Mouse (Mus musculus) retina, postnatal 1 day (tissue): ENCODE results near the gene Ear6.
"Not testable (repeated sequence)": the region's sequence is repeated elsewhere in the genome, so short reads cannot be mapped to it uniquely, and the experiment has no call there.

Experiments
- DNase-seq: peaks from one replicate; pipeline ENCODE4 v3.0.0-alpha.2; 2012

Gene Ear6

DNA sequence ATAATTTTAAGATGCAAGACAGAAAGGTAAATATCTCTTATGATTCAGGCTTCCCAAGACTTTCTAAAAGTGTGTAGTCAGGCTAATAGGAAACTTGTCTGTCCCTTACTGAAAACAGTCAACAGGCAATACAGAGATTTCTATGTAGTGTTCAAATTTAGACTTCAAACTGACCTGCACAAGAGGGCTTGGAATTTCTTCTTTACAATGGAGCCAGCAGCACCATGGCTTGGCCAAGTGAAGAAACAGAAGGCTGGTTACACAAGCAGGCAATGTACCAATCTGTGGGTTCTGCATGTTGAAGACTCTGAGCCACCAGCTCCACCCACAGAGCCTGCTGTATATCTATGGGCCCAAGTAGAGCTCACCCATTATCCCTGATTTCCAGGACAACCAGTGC lies at the start of gene Ear6:
Gene Ear6 (plus strand): TSS at position 301 of the 400 bp plus-strand sequence.
- no peak for DNase-seq

DNA sequence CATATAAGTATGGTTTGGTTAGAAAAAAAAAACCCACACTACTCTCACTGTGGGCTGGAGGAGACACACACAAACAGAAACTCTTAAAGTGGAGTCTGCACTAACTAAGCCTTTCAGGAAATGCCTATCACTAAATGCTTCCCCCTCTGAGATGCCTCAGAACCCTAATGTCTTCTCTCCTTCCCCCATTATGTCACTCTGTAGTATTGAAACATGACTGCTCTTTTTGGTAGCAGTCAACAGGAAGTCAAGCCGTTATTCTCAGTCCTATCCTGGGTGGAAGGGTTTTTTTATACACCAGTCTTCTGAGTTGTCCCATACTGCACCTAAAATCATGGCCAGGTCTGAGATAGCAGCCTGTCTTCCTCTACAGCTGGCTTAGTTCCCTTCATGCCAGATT lies 26.9 kb upstream of the Ear6 start:
- DNase-seq = no peak

DNA sequence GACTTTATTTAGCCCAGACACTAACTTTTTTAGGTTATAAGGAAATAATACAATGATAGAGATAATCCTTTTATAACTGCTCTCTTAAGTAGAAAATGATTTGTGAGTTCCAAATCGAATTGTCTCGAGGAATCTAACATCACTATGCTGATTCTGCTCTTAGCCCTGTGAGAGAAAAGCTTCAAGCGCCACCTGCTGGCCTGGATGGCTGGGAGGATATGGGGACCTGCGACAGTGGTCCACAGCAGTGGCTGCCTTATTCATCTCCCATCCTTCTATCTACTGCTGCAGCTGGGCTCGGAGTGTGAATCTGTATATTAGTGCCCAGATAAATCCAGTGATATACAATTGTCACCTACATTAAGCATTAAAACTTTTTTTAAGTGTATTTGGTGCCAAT lies 25.7 kb upstream of the Ear6 start:
- DNase-seq = peak; percentile 12

DNA sequence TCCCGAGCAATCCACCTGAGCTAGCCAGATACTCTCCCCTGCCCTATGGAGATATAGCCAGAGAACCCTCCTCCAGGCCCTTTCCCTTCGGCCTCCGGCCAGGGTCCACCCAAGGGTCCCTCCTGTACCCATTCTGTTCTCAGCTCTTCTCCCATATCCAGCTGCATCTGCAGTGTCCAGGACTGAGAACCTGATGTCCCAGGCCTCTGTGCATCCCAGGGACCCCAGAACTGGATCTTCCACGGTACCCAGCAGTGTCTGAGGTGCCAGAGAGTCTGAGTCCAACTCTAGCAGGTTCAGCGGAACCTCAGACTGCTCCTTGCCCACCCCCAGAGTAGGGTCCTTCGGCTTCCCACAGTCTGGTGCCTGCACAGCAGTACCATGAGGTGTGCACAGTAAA lies 24.3 kb upstream of the Ear6 start:
- no peak for DNase-seq

DNA sequence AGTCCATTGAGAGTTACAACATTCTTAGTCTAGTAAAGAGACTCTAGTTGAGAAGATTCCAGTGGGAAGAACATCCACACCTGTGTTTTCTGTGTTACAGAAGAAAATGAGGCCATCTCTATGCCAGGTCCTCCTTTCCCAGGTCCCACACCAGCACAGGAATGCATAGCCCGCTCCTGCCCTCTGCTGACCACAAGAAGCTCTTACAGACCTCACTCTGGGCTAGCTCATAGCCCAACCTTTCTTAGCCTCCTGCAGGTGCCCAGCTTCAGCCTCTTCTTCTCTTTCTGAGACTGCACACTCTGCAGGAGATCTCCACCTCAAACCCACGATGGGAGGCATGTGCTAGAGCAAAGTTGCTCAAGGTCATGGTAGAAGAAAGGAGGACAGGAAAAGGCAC lies 15.0 kb upstream of the Ear6 start:
- not testable (repeated sequence) for DNase-seq

DNA sequence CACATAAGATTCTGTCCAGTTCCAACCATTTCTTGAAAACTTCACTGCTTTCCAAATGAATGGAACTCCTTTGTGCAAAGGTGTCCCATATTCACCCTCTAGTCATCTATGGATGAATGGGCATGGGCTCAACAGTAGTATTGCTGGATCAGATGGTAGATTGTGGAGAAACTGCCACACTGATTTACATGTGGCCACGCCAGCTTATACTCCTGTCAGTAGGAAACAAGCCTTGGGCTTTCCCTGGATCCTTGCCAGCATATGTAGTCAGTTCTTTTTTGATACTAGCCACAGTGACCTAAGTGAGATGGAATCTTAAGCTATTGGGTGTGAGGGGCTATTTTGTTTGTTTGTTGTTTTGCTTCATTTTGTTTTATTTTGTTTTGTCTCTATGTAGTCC lies 11.2 kb upstream of the Ear6 start:
- no peak for DNase-seq

DNA sequence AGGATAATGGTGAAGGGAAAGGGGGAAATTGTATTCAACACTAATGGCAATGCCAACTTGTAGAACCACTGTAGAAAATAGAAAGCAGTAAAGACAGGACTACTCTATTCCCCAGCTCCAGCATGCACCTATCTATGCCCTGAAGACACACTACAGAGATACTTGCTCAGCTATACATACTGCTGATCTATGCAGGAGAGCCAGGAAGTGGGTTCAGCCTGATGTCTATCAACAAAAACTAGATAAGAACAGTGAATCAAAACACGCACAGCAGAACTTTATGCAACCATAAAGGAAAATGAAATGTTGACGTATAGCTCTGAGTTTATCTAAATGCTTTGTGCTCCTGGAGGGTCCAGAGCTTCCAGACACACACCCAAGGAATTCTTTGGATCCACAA lies 10.7 kb upstream of the Ear6 start:
- DNase-seq = no peak

DNA sequence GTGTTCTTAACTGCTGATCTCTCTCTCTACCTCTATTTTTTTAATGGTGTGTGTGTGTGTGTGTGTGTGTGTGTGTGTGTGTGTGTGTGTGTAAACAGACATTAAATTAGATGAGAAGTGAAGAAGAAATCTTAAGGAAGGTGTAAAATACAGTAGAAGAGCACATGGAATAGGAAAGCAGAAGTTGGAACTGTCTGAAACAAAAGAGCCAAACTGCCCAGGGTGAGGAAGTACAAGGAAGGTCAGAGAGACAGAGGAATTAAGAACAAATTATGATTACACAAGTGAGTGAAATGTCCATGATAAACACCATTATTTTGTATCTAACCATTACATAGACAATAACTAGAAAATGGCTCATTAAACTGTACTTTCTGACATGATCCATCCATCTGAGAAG lies 9.6 kb upstream of the Ear6 start:
- no peak for DNase-seq

DNA sequence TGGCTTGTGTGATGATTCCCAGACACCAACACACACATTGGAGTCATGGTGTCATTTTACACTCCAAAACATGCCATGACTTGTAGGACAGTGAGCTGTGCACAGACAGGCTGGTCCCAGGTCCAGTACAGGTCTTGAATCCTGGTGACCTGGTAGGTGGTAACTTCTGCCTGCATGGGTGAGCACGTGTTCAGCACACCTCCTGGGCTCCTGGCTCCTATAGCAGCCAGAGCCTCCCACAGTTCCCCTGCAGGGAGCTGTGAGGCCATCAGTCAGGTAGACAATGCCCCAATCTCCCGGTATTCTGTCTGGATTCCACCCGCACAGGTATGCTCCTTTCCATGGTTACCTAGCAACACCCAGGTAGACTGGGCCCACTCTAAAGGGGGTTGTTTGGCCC lies 6.9 kb upstream of the Ear6 start:
- no peak for DNase-seq

DNA sequence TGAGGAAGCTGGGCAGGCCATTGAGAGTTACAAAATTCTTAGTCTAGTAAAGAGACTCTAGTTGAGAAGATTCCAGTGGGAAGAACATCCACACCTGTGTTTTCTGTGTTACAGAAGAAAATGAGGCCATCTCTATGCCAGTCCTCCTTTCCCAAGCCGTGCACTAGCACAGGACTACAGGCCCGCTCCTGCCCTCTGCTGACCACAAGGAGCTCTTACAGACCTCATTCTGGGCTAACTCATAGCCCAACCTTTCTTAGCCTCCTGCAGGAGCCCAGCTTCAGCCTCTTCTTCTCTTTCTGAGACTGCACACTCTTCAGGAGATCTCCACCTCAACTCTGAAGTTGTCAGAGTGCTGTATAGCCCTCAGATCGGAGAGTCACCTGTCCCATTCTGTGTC lies 2.5 kb upstream of the Ear6 start:
- peak; percentile 44 for DNase-seq

DNA sequence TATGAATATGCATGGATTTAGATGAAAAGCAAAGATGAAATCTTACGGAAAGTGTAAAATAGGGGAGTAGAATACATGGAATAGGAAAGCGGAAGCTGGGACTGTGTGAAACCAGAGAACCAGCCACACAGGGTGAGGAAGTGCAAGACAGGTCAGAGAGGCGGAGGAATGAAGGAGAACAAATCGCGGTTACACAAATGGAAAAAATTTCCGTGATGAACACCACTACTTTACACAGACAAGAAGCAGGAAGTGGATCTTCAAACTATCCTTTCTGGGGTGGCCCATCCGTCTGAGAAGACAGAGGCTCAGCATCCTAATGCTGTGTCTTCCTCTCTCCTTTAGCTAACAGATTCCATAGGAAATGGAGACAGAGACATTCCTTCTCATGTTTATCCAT lies 1.8 kb downstream of the Ear6 start:
- not testable (repeated sequence) for DNase-seq

DNA sequence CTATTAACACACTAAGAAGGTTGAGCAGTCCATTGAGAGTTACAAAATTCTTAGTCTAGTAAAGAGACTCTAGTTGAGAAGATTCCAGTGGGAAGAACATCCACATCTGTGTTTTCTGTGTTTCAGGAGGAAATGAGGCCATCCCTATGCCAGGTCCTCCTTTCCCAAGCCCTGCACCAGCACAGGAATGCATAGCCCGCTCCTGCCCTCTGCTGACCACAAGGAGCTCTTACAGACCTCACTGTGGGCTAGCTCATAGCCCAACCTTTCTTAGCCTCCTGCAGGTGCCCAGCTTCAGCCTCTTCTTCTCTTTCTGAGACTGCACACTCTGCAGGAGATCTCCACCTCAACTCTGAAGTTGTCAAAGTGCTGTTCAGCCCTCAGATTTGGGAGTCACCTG lies 10.1 kb downstream of the Ear6 start:
- DNase-seq = peak; percentile 46

DNA sequence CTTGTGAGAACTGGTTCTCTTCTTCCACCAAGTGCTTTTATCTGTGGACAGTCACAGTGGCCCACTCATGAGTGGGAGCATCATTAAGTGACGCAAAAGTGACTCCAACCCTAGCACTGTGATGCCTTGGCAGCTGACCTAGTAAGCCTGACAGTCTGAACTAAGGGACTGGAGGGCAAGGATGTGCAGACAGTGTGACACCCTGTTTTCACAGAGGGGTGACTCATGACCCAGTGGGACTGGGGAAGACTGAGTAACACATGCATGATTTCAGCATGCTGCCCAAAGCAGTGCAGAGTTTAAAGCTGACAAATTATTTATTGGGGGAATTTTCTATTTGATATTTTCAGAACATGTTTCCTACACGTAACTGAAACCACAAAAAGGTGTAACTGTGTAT lies 17.3 kb downstream of the Ear6 start:
- DNase-seq = no peak

DNA sequence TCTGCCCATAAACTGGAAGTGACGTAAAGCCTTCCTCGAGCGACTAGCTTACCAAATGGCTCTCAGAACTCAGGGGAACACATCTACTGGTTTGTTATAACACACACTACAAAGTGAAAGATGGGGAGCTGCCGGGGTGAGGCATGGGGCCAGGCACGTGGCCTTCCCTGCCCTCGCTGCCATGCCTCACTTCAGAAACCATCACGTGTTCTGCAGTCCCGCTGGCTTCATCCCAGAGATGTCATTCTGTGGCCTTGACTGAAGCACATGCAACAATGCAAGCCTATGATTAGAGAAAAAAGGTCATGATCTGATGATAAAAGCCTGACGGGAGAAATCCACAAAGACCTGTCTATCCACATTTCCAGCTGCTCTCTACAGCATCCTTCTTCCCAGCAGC lies 18.2 kb downstream of the Ear6 start:
- no peak for DNase-seq

DNA sequence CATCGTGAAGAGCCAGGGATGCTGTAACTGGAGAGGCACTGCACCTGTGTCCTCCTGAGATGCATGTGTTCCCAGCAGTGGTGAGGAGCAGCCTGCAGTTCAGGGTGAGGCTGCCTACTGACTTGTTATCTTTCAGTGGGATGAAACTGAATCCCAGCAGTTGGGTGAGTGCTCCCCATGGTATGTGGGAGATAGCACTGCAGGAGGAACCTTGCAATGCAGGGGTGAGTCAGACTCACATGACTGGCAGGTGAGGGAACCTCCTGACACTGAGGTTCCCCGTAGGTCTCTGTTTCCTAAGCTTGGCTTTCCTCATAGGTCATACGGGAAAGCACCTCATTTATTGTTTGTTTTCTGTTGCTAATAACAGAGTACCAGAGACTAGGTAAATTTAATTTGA lies 24.0 kb downstream of the Ear6 start:
- no peak for DNase-seq

DNA sequence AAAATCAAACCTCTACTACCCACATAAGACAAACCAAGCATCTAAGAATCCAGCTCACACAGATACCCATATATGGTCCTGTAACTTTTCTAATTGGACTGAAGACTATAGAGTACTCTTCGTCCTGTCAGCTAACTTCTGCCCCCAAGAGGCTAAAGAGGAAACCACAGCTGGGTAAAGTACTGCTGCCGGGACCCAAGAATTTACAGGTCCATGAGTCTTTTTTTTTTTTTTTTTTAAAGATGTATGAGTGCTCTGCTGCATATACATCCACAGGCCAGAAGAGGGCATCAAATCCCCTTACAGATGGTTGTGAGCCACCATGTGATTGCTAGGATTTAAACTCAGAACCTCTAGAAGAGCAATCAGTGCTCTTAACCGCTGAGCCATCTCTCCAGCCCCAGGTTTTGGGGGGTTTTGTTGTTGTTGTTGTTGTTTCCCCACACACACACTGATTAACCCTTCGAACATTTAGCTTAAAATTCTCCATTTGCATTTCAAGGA lies 30.1 kb downstream of the Ear6 start:
- DNase-seq = peak; percentile 89

DNA sequence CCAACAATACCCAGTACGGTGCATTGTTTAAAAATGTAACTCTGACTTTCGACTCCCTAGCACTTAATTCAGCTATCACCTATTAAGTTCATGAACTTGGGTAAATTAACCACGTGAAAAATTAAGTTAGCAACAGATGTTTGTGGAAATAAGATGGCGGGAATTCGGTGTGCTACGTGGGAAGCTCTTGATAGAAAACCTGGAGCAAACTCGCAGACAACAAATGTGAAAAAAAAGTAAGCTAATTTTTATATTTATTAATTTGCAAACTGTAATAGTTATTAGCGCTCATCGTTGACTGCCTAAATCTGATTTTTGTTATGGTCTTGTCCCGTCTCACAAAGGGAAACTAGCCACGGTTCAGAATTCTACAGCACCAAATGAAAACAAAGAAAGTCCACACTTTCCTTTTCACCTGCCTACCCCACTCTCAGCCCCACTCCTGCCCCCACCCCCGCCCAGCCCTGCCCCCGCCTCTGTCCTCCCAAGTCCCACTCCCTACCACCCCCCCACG lies 30.6 kb downstream of the Ear6 start:
- peak; percentile 63 for DNase-seq

DNA sequence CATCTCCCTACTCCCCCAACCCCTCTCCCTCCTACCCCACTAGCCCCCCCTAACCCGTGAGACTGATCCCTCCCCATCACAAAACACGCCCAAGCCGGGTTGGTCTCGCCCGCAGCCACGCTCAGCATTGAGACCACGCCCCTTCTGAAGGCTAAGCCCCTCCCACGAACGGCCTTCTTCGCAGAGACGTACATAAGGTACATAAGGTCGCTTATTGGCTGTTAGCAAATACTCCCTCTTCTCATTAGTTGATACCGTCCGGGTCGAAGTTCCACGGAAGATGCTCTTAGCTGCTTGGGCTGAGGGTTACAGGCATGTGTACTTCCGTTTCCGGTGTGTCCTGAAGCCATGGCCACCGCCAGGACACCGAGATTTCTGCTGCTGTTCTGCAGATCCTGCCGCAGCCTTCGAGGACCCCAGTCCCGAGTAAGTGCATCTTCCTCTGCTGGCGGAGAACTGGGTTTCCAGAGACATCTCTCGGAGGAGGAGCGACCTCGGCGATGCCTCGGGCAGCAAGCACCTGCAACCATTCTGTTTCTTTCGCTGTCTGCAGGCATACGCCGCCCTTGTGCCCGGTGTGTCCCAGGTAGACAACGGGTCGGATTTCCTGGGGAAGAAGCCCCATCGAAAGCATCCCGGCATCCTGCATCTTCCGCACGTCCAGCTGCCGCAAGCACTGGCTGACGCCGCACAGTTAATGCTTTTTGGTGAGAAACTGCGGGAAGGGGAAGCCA lies 31.3 kb downstream of the Ear6 start, which contains the start of gene Mettl17:
Gene Mettl17 (plus strand): TSS at position 245 of the 734 bp plus-strand sequence.
- peak; percentile 99 for DNase-seq

DNA sequence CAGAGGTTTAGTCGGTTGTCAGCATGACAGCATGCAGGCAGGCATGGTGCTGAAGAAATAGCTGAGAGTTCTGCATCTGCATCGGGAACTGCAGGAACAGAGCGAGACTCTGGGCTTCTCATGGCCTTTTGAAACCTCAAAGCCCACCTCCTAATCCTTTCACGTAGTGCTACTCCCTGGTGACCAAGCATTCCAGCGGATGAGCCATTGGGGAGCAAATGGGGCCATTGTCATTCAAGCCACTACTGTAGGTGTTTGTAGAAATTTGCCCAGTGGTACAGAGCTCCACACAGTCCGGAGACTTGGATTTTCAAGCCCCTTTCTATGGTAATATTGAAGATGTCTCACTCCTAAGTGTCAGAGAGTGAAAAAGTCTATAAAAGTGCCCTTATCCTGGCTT lies 32.6 kb downstream of the Ear6 start:
- no peak for DNase-seq

DNA sequence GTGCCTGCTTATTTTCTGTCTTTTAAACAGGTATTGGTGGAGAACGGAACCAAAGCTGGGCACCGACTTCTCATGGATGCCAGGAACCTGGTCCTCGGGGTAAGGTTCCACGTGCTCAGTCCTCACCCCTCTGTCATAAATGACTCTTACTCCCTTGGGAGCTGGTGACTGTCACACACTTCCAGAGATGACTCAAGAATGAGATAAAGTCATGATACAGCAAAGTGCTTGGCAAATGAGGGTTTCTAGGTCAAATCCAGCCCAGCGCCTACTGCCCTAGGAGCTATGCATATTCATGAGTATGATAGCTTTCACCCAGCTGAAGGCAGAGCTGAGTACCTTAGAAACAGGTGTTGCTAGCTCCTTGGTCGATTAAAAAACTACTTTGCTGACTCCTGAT lies 36.3 kb downstream of the Ear6 start:
- DNase-seq = no peak

DNA sequence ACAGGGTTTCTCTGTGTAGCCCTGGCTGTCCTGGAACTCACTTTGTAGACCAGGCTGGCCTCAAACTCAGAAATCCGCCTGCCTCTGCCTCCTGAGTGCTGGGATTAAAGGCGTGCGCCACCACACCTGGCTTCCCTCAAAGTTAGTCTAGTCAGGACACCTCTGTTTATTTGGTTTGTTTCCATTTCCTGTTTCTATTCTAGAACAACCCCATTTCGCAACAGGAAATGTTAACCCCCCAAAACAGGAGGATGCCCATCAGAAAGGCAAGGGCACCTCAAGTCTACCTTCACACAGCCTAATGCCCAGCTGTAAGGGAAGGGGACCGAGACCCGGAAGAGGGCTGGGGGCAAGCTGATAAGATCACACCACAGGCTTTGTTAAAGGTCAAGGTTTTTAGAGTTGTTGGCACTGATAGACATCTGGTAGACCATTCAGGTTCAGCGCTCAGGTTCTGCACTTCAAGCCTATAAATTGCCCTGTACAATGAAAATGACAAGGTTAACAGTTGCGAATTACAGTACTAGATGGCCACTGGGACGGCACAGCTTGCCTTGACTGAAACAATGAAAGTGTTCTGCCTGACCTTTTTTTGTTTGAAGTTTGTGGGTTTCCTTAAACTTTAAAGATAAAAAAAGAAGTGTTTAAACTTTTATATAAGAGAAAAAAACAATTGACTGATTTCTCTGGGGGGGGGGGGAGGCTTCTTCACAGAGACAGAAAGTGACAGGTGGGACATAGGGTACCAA lies 38.9 kb downstream of the Ear6 start, which contains the start of gene Slc39a2:
Gene Slc39a2 (plus strand): TSS at position 699 of the 749 bp plus-strand sequence.
- no peak for DNase-seq

DNA sequence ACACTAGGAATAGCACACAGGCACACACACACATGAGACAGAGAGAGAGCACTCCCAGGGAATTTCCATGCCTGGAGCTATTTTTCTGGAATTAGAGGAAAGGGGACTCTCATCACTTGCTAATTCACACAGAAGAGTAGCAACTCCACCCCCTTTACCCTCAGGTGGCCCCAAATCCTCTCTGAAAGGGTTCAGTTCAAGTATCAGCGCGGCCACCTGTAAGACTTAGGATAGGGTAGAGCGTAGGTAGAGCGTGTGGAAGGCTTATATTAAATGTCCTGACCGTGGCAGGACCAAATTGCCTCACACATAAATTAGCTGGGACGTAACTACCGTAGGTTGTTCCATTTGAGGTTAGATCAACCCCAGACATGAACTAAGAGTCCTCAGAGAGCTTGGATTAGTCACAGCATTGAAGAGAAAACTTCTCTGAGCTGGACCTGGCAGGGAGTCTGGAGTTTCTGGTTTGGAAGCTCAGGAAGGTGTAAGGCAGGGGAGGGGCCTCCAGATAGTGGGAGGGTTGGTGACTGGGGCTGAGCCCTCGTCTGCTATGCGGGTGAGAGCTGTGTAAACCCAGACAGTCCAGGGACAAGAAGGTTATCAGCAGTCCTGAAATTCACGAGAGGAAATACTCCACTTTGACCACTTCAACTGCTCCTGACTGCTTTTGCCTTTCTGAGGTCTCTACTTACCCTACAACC lies 39.7 kb downstream of the Ear6 start:
- DNase-seq = no peak

DNA sequence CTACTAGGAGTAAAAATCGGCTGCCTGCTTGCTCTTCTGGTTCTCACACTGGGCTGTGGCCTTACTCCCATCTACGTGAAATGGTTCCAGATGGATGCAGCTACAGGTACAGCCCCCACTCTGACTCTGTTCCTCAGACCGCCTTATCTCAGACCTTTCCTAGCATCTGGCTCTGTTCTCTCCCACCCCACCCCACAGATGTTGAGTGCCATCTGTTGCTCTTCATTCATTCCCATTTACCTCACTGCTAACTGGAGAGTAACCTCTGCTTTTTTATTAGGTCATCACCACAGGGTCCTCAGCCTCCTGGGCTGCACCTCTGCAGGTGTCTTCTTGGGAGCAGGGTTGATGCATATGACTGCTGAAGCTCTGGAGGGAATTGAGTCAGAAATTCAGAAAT lies 40.3 kb downstream of the Ear6 start:
- DNase-seq = no peak
